Mouse (Mus musculus) adrenal gland, adult (tissue): Measurements from ENCODE around the gene Alkbh4.
"Not testable (repeated sequence)": the region's sequence is repeated elsewhere in the genome, so short reads cannot be mapped to it uniquely, and the experiment has no call there.

ENCODE experiments used
- DNase-seq, 2 experiments: peaks; one replicate each; pipeline ENCODE4 v3.0.0; 2022 to 2023; ENCODE audit warnings: low spot score in 1 of 2; ENCODE audit not compliant: inconsistent age in 2 of 2

The Alkbh4 gene

GRCm38 (mm10) chr5:136135571-136136291 is at the start of gene Alkbh4, which contains the start of gene Lrwd1:
Alkbh4 (plus strand) TSS chr5:136136146.
Lrwd1 (minus strand) TSS chr5:136136074.
- peak; percentile 96 to 98 for DNase-seq

GRCm38 (mm10) chr5:136086290-136086689 is 49.7 kb upstream of the Alkbh4 start:
- DNase-seq: no peak

- no peak for DNase-seq
Measured at GRCm38 (mm10) chr5:136088821-136089575, 46.9 kb upstream of the Alkbh4 start.

GRCm38 (mm10) chr5:136091927-136092326 is 44.0 kb upstream of the Alkbh4 start:
- no peak for DNase-seq

GRCm38 (mm10) chr5:136094249-136095010 is 41.5 kb upstream of the Alkbh4 start:
- DNase-seq: no peak

GRCm38 (mm10) chr5:136095089-136095488 is 40.9 kb upstream of the Alkbh4 start:
- no peak for DNase-seq

GRCm38 (mm10) chr5:136098536-136098935 is 37.4 kb upstream of the Alkbh4 start:
- DNase-seq: no peak

- DNase-seq: peak; percentile 76 to 82
Measured at GRCm38 (mm10) chr5:136102099-136102820, 33.7 kb upstream of the Alkbh4 start.

GRCm38 (mm10) chr5:136104511-136104910 is 31.4 kb upstream of the Alkbh4 start:
- no peak for DNase-seq

- no peak for DNase-seq
Measured at GRCm38 (mm10) chr5:136108486-136108885, 27.5 kb upstream of the Alkbh4 start.

- DNase-seq: peak; percentile 58 to 73
Measured at GRCm38 (mm10) chr5:136109042-136109441, 26.9 kb upstream of the Alkbh4 start.

- DNase-seq: not testable (repeated sequence)
Measured at GRCm38 (mm10) chr5:136113546-136113945, 22.4 kb upstream of the Alkbh4 start.

GRCm38 (mm10) chr5:136115891-136116783 is 19.8 kb upstream of the Alkbh4 start, which contains the start of gene Polr2j:
Polr2j (plus strand) TSS chr5:136116631.
- peak; percentile 97 to 99 for DNase-seq

- DNase-seq: no peak
Measured at GRCm38 (mm10) chr5:136116784-136117112, 19.2 kb upstream of the Alkbh4 start.

GRCm38 (mm10) chr5:136122165-136122564 is 13.8 kb upstream of the Alkbh4 start:
- no peak for DNase-seq

- DNase-seq: peak in 1 of 2 experiments; percentile 58
Measured at GRCm38 (mm10) chr5:136136292-136136990, 495 bp downstream of the Alkbh4 start.

- DNase-seq: peak in 1 of 2 experiments; percentile 73
Measured at GRCm38 (mm10) chr5:136137658-136138274, 1.8 kb downstream of the Alkbh4 start.

GRCm38 (mm10) chr5:136139393-136139792 is 3.4 kb downstream of the Alkbh4 start:
- DNase-seq: no peak

- no peak for DNase-seq
Measured at GRCm38 (mm10) chr5:136140057-136140482, 4.1 kb downstream of the Alkbh4 start.
